Mouse (Mus musculus) midbrain, embryonic 14.5 days (tissue): ENCODE measurements at regions not wholly inside any gene's neighbourhood (a gene's known extent, or its start where the extent isn't known, plus 50 kb on each side); places are given as distances from the start of the nearest gene placed in this dataset.

Experiments used
- ATAC-seq: fragments of 200-750 bp; cut with Nextera tagmentation; 2 replicates; pipeline ENCODE4 v1.8.0; 2017; ENCODE audit warnings: moderate number of reproducible peaks, moderate library complexity; ENCODE audit not compliant: low FRiP score, low TSS enrichment
- DNase-seq: peaks from one replicate; pipeline ENCODE4 v3.0.0-alpha.2; 2015
- H3K27ac ChIP-seq: fragments of 300-500 bp; sonication (generic); replicated peaks from 2 replicates; pipeline ENCODE4 v1.5.1; 2014; ENCODE audit warnings: mild to moderate bottlenecking, low read depth, low read length, moderate library complexity
- H3K27me3 ChIP-seq: fragments of 300-500 bp; sonication (generic); 2 replicates; pipeline ENCODE4 v1.6.1; 2014; ENCODE audit warnings: low read length, control low read depth, mixed read lengths; ENCODE audit not compliant: control insufficient read depth, insufficient read depth
- H3K36me3 ChIP-seq: fragments of 300-500 bp; sonication (generic); 2 replicates; pipeline ENCODE4 v1.6.1; 2014; ENCODE audit warnings: low read length, control low read depth; ENCODE audit not compliant: control insufficient read depth, insufficient read depth
- H3K4me1 ChIP-seq: fragments of 300-500 bp; sonication (generic); 2 replicates; pipeline ENCODE4 v1.6.1; 2014; ENCODE audit warnings: mild to moderate bottlenecking, antibody characterized with exemption, low read length, control low read depth; ENCODE audit not compliant: control insufficient read depth, insufficient read depth
- H3K4me2 ChIP-seq: fragments of 300-500 bp; sonication (generic); 2 replicates; pipeline ENCODE4 v1.6.1; 2014; ENCODE audit warnings: mild to moderate bottlenecking, low read length, moderate library complexity
- H3K4me3 ChIP-seq: fragments of 300-500 bp; sonication (generic); replicated peaks from 2 replicates; pipeline ENCODE4 v1.5.1; 2014; ENCODE audit warnings: low read depth, low read length
- H3K9ac ChIP-seq: fragments of 300-500 bp; sonication (generic); replicated peaks from 2 replicates; pipeline ENCODE4 v1.6.1; 2014; ENCODE audit warnings: mild to moderate bottlenecking, low read length, moderate library complexity
- H3K9me3 ChIP-seq: fragments of 300-500 bp; sonication (generic); 2 replicates; pipeline ENCODE4 v1.6.1; 2016; ENCODE audit warnings: low read length, control low read depth, mixed read lengths; ENCODE audit not compliant: control insufficient read depth
- WGBS: fragments of 180-500 bp; shearing (Covaris S2); extraction: QIAGEN DNeasy Blood & Tissue Kit; methylation state at CpG from one replicate; pipeline ENCODE4 v1.1.7; 2014; 5-methylcytosine and 5-hydroxymethylcytosine counted together

DNA sequence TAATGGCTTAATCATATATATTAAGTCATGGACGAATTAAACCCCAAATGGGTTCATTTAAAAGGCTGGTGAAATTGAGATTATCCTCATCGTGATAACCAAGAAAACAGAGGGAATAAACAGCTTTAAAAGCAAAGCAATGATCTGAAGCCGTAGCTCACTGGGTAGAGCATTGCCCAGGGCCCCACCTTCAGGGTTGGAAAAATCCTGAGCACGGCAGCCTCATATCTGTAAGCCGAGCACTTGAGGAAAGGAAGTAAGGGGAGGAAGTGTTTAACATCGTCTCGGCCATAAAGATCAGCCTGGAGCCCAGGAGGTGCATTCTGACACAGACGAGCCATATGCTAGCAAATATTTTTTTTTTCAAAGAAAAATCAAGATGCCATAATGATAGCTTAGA, 394.6 kb upstream of the Atp11b start:
- H3K4me3 ChIP-seq = no peak overlapping the region
- H3K9ac ChIP-seq = no peak overlapping the region
- no peak overlapping the region for H3K4me2 ChIP-seq
- H3K9me3 ChIP-seq = no peaks in the 10 kb centered on the region
- 60% methylated on average over 8 of the region's 8 CpGs for WGBS
- no peak overlapping the region for H3K27ac ChIP-seq
- H3K4me1 ChIP-seq = no peaks in the 10 kb centered on the region
- no peaks in the 10 kb centered on the region for H3K27me3 ChIP-seq
- no peak for DNase-seq
- no peaks in the 10 kb centered on the region for H3K36me3 ChIP-seq
- no peak for ATAC-seq

DNA sequence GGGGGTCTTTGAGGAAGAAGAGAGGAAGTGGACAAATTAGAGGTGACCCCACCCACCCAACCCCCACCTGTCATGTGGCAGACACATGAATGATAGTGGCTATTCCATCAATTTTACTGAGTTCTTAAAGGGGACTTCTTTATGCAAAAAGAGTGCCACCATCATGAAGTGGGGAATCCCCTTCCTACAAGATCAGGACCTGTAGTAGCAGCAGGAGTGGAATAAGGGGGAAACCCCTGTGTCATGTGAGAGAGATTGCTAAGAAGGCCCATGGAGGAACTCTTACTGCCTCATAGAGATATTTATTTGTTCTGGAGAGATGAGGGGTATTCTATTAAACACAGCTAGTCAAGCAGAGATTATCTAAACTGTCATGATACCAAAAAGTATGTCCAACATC, 393.4 kb upstream of the Atp11b start:
- Histone ChIP-seq H3K27ac (no peak overlapping the region), H3K4me1 (no peaks in the 10 kb centered on the region), H3K4me2 (no peak overlapping the region), H3K9me3 (no peaks in the 10 kb centered on the region), H3K9ac (no peak overlapping the region), H3K36me3 (no peaks in the 10 kb centered on the region), H3K4me3 (no peak overlapping the region), H3K27me3 (no peaks in the 10 kb centered on the region)
- ATAC-seq = no peak
- DNase-seq = no peak

DNA sequence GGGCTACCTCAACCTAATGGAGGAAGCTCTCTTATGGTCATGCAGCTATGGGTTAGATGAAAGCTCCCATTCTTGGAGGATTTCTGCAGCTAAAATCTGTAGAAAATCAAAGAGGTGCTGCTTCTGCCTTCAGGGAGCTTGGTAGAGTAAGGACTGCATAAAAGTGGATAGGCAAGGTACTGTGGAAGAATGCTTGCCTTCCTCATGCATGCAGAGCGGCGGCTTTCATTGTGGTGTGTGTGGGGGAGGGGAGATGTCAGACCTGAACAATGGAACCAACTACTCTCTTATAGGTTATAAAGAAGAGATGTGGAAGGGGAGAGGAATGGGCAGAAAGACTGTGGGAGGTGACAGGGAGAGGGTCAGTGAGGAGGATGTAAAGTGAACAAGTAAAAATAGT, 392.8 kb upstream of the Atp11b start:
- no peak overlapping the region for H3K27ac ChIP-seq
- WGBS = 74% methylated on average over 2 of the region's 2 CpGs
- DNase-seq (no peak), ATAC-seq (no peak)
- H3K4me3 ChIP-seq = no peak overlapping the region
- H3K9me3 ChIP-seq = no peaks in the 10 kb centered on the region
- H3K9ac ChIP-seq = no peak overlapping the region
- H3K36me3 ChIP-seq = no peaks in the 10 kb centered on the region
- H3K4me1 ChIP-seq = no peaks in the 10 kb centered on the region
- H3K4me2 ChIP-seq = no peak overlapping the region
- H3K27me3 ChIP-seq = no peaks in the 10 kb centered on the region

DNA sequence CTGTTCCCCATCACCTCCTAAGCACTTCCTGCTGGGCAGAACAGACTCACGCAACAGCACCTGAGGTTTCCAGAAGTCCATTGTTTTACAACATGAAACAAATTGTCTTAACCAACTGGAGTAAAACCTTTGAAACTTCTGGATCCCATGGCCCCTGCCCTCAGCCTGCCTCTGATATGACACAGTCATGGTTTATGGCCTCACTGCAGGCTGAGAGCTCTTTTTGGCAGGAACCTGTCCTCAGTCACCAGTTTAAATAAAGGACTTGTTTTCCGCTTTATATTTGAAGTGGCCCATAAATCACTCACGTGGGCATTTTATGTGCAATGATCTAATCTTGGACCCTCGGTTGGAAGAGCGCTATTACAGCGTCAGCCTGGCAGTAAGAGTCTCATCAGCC, 388.5 kb upstream of the Atp11b start:
- Histone ChIP-seq H3K4me1 (no peaks in the 10 kb centered on the region), H3K4me2 (no peak overlapping the region), H3K9ac (no peak overlapping the region), H3K9me3 (no peaks in the 10 kb centered on the region), H3K36me3 (no peaks in the 10 kb centered on the region), H3K27me3 (no peaks in the 10 kb centered on the region), H3K4me3 (no peak overlapping the region), H3K27ac (no peak overlapping the region)
- DNase-seq = no peak
- WGBS = 94% methylated on average over 6 of the region's 6 CpGs
- no peak for ATAC-seq

DNA sequence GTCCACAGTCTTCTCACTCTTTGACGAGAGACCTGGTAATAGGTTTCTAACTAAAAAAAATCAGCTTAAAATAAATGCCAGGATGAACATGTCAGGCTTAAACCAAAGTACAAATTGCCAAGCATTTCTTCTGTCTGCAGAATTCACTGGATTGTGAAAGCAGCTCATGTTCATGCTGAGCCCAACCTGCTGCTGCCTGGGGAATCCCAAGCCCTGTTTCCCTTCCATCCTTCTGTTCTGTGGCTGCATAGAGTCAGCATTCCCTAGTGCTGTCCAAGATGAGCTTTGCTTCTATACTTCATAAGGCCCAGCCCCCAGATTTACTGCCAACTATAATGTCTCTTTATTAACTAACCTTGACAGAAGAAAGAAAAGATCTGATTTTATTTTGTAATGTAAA, 381.6 kb upstream of the Atp11b start:
- Histone ChIP-seq H3K4me1 (no peaks in the 10 kb centered on the region), H3K27me3 (no peaks in the 10 kb centered on the region), H3K4me3 (no peak overlapping the region), H3K27ac (no peak overlapping the region), H3K9ac (no peak overlapping the region), H3K9me3 (no peaks in the 10 kb centered on the region), H3K36me3 (no peaks in the 10 kb centered on the region), H3K4me2 (no peak overlapping the region)
- ATAC-seq = no peak
- 72% methylated on average over 1 of the region's 1 CpGs for WGBS
- DNase-seq = no peak

DNA sequence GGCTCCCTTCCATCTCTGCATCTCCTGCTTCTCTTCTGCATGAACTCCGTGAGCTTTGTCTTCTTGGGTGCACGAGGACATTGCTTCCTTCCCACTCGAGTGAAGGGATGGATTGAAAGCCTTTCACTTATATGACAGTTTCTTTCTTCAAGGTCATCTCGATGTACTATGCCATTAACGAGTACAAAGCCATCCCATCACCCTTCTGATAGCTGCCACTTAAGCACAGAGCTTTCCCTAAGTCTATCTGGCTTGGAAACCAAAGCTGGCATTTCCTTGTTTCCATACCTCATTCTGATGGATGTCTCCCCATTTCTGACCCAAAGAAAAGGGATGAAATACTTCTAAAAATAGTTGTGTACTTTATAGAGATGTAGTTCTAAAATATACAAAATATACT, 366.5 kb upstream of the Atp11b start:
- 86% methylated on average over 5 of the region's 5 CpGs for WGBS

DNA sequence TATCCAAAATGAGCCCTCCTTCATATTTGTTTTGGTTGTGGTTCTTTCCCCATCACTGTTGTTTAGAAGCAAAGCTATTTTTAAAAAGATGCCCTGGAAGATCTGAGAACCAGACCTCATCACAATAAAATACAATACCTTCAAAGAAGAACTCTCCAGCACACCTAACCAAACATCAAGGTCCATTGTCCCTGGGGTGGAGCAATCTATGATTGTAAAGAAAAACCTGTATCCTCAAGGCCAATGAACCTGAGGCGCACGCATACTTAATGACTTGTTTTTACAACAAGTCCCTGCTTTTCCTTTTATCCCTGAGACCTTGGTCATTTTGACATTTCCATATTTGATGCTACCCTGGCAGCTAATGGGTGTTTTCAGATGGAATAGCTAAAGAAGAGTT, 361.2 kb upstream of the Atp11b start:
- DNase-seq (no peak), ATAC-seq (no peak)
- Histone ChIP-seq H3K27me3 (no peaks in the 10 kb centered on the region), H3K36me3 (no peaks in the 10 kb centered on the region), H3K4me1 (no peaks in the 10 kb centered on the region), H3K9ac (no peak overlapping the region), H3K9me3 (no peaks in the 10 kb centered on the region), H3K27ac (no peak overlapping the region), H3K4me3 (no peak overlapping the region), H3K4me2 (no peak overlapping the region)
- 97% methylated on average over 2 of the region's 2 CpGs for WGBS

More for the DNA sequence above, 366.5 kb upstream of the Atp11b start:
- Histone ChIP-seq H3K4me1 (no peaks in the 10 kb centered on the region), H3K27ac (no peak overlapping the region), H3K27me3 (no peaks in the 10 kb centered on the region), H3K4me3 (no peak overlapping the region), H3K9ac (no peak overlapping the region), H3K9me3 (no peaks in the 10 kb centered on the region), H3K36me3 (no peaks in the 10 kb centered on the region), H3K4me2 (no peak overlapping the region)
- no peak for DNase-seq
- ATAC-seq = no peak

DNA sequence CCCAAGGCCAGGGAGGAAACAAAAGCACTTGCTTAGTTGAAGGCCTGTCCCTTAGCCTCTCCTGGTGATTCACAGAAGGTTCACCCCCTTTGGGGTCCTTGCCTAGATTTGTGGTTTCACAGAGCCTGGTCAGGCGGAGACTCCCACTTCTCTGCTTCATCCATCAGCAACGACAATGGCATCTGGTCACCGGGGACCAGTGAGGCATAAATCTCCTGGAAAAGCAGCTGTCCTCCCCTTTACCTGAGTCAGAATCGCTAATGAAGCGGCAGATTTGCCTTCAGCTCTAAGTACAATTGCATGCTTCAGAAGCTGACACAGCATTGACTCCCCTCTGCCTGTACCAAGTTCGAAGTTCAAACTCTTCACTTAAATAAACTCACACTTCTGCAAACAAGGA, 353.7 kb upstream of the Atp11b start:
- ATAC-seq (no peak), DNase-seq (no peak)
- H3K4me2 ChIP-seq = no peak overlapping the region
- H3K27ac ChIP-seq = no peak overlapping the region
- H3K36me3 ChIP-seq = no peaks in the 10 kb centered on the region
- H3K9ac ChIP-seq = no peak overlapping the region
- no peaks in the 10 kb centered on the region for H3K9me3 ChIP-seq
- H3K4me1 ChIP-seq = no peaks in the 10 kb centered on the region
- no peaks in the 10 kb centered on the region for H3K27me3 ChIP-seq
- WGBS = 69% methylated on average over 6 of the region's 6 CpGs
- no peak overlapping the region for H3K4me3 ChIP-seq

DNA sequence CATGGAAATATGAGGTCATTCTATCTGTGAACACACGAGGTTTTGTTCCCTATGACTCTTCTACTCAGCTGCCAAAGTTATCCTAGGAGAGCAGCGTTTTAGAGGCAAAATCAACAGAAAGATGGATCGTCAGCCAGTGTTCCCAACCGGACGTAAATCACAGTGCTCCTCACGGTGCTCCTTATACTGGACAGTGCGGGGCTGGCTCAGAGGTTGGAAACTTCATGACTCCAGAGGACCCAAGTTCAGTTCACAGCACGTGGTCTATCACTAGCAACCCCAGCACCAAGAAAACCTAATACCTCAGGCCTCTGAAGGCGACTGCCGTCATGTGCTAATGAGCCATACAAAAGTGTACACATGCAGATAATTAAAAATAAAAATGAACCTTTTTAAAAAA, 351.2 kb upstream of the Atp11b start:
- ATAC-seq (no peak), DNase-seq (no peak)
- Histone ChIP-seq H3K27ac (no peak overlapping the region), H3K9me3 (no peaks in the 10 kb centered on the region), H3K9ac (no peak overlapping the region), H3K36me3 (no peaks in the 10 kb centered on the region), H3K4me2 (no peak overlapping the region), H3K4me3 (no peak overlapping the region), H3K27me3 (no peaks in the 10 kb centered on the region), H3K4me1 (no peaks in the 10 kb centered on the region)
- WGBS = 87% methylated on average over 10 of the region's 10 CpGs
